Mouse (Mus musculus) kidney, adult 8-10 months (tissue): ENCODE results near the gene Tnfrsf8.
A peak's percentile ranks its signal among the peaks of the same experiment; 100 is the strongest.

Experiments used
- DNase-seq, 2 experiments: peaks; one replicate each; pipeline ENCODE4 v3.0.0; 2022

Gene Tnfrsf8

DNA sequence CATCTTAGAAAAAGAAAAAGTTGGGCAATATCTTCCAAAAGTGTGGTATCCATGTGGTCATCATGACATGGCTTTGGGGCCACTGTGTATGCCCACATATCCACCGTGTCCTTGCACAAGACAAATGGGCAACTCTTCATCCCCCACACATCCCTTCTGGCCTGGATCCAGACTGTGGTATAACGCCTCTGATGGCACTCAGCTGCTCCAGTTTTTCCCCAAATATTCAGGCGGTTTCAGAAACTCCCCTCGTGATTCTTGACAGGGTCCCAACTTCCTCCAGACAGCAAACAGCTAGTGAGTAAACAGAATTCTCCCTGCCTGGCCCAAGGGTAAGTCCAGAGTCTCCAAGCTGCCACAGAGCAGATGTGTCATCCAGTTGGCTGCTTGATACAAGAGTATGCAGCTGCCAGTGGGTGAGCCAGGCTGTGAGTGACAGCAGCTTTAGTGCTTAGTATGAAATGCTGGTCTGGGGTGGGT, 47.3 kb downstream of the Tnfrsf8 start:
- no peak for DNase-seq

DNA sequence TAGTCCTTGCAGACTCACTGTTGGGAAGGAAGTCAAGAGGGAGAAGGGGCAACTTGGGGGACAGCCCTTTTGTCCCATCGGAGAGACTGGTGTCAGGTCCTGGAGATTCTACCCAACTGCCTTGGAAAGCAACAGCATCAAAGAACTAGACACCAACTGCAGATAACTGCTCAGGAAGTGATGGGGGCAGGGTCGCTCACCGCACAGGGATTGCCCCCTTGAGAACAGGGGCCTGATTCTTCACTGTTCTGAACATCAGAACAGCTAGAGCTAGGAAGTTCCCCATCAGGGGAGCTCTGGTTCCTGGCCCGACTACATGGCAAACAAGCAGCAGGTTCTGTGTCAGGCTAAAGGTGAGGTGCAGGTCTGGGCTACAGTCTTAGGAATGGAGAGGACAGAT, 48.5 kb downstream of the Tnfrsf8 start:
- DNase-seq = no peak

DNA sequence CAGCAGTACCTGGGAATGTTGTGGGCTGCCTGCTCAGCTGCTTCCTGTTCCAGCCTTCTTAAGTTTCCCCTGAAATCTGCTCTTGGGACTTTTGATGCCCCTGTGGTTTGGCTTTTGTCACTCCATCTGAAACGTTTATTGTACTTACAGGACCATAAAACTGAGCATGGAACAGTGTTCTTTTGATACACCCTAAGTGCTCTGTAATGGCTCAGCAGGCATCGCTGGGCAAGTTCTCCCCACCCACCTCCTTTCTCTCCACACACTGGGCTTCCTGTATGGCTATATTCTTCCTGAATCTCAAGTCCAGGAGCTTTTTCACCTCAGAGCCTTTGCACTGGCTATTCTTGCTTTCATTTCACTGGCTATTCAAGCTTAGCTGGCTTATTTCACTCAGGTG, 50.2 kb downstream of the Tnfrsf8 start:
- DNase-seq = no peak

DNA sequence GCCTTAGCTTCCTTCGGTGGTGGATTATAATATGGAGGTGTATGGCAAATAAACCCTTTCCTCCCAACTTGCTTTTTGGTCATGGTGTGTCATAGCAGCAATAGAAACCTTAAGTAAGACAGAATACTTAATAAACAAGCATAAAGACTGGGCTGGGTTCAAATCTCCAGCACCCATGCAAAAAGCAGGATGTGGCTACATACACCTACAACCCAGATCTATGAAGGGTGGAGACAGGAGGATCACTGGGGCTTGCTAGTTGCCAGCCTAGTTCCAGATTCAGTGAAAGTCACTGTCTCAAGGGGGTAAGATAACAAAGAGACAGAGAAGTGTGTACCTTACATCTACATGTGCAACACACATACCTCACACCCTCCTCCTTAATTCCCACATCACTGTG, 51.4 kb downstream of the Tnfrsf8 start:
- no peak for DNase-seq

DNA sequence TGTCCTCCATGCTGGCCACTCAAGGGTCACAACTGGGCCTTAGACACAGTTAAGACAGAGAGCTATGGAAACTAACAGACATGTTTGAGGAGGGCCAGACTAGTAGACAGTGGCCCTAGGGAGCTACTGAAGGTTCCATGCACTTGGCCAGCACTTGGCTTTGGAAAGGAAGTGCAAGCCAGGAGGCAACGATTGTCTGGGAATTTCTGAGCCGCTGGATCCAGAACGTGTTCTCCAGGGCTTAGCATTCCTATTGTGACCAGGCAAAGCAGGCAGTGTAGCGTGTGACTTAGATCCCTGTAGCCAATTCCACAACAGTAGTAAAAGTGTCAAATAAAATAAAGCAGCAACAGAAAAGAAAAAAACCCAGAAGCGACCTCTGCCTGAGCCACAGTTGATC, 54.2 kb downstream of the Tnfrsf8 start:
- DNase-seq = no peak

DNA sequence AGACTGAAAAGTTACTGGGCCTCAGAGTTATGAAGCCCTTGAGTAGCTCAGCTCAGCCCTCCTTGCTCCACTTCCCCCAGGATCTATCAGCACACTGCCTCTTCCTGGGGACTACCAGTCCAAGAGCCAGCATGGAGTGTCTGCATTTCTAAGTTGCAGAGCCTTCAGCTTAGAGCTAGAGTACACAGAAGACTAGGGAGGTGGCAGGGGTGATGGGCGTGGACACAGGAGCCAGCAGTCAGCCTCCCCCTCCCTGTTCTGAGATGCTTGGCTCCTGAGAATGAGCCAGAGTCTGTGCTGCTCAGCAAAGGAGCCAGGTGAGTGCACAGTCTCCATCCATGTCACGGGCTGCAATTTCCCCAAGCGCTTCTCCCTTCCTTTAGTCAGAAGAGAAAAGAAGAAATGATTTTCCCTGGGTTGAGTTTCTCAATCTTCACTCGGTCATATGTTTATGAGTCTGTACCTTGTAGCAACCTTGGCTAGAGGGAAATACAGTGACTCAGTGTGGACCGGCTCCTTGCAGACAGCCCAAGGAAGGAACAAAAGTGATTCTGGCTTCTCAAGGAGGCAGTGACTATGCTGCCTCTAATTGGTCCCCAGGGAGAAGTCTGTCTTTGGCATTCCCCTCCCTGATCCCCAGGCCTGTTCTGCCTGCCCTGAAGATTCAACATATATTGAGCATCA, 57.1 kb downstream of the Tnfrsf8 start:
- no peak for DNase-seq

DNA sequence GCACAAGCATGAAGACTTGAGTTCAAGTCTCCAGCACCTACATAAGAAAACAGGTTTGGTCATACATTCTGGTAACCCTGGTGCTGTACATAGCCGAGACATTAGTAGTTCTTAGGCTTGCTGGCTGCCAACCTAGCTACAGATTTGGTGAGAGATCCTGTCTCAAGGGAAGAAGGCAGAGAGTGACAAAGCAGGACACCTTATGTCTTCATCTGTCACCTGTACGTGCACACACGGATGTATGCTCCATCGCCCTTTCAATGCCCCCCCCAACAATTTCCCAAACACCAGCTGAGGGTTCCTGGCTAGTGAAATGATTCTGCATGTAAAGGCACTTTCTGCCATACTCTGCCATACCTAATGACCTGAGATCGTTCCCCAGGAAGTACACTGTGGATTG, 58.8 kb downstream of the Tnfrsf8 start:
- DNase-seq = no peak

DNA sequence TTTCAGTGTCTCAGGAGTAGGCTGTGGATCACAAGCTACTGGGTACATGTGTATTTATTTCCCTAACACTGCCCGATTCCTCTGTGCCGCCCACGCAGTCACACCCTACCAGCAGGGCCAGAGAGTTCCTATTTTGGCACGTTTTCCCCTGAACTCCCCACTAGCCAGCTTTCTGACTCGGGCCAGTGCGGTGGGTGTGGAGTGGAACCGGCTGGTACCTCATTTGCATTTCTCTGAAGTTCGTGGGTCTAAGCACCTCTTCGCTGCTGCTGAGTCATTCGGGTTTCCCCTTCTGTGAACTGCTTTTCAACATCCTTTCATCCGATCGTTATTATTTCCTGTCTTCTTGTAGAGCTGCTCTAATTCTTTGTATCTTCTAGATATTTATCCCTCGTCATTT, 60.5 kb downstream of the Tnfrsf8 start:
- no peak for DNase-seq

DNA sequence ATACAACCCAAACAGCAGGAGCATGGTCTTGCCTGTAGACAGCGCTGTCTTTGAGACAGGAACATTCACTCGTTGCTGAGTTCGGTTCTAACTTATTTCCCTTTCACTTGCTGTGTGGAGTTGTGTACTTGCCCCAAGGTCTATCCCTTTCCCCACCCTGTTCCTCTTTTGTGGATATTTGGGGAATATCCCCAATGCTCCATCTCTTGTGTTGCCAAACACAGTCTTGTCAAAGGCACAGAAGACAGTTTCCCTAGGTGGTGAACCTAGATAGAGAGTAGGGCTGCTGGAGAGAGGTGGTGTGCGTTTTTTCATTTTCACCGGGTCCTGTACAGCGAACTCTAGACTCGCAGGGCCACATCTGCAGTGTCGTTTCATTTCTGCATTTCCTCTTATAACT, 62.4 kb downstream of the Tnfrsf8 start:
- no peak for DNase-seq

DNA sequence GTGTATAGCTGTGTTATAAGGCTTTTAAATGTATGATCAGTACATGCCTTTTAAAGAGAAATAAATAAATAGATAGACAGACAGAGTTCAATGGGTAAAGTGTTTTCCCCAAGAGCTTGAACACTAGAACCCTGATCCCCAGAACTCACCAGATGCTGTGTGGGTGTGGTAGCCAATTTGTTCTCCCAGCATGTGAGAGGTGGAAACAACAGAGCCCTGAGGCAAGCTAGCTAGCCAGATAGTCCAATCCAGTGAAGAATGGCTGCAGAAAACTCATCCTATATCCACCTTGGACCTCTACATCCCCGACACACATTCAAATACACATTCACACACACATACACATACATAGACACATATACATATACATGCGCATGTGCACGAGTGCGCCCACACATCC, 63.4 kb downstream of the Tnfrsf8 start:
- no peak for DNase-seq

DNA sequence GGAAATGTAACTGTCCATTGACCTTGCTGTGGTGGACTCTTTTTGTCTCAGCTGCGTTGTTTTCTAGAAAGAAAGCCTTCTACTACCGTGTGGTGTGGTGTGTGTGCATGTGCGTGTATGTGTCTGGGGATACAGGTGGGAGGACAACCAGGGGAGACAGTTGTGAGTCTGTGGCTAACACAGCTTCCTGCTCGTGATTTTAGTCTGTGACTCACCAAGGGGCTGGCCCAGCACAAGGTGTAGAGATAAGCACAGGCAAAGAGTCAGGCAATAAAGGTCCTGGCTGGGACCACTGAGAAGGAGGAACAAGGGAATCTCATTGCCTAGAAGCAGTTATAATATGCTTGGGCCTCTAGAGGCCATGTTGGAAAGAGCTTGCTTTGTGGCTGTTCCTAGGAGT, 65.0 kb downstream of the Tnfrsf8 start:
- DNase-seq = no peak

DNA sequence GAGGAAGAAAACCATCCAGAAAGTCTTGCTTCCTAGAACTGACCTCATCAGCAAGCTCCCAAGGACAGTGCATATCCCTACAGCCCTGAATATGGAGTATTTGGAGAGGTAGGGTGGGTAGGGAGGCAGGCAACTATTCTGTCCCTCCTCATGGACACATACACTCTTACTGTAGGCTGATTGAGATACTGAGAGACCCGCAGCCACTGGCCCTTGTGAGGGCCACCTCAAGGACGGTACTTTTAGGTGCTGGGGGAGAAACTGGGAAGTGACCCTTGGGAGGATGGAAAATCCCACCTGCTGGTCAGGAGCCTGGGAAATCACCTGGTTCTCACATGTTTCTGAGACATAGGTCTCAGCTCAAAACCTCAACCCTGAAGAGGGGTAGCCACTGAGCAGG, 67.4 kb downstream of the Tnfrsf8 start:
- DNase-seq = no peak

DNA sequence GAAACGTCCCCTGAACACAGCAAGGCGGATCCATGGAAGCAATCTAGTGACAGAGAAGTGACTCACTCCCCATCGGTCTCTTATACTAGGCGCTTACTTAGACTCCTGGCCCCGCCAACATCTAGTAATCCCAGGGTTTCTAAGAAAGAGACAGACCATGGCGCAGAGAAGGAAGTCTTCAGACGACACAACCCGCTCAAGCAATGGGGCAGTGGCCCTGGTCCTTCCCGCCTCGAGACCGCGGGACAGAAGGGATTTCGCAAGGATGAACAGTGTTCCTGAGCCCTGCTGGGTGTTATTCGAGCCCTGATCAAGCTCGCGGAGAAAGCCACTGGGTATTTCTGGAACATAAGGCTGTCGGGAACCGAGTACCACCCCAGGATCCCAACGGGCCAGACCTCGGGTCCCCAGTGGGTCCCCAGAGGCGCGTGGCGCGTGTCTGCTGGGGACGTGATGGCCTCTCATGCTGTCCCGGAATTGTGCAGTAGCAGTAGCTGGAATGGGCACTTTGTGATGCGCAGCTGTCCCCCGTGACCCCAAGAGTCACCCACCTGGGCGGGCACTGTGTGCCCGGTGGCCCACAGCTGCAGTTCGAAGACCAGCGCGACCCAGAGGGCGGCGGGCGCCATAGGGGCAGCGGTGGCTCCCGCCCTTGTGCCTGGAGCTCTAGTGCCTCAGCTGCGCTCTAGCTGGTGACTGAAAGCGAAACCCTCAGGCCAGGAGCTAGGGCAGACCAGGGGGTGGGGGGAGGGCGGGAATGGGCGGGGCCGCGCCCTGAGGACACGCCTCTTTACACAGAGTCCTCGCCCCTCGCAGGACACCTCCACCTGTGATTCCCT, 68.6 kb downstream of the Tnfrsf8 start, which contains the start of gene Tnfrsf1b:
Gene Tnfrsf1b (minus strand): TSS at position 698 of the 839 bp plus-strand sequence.
- peak; percentile 17 to 35 for DNase-seq

DNA sequence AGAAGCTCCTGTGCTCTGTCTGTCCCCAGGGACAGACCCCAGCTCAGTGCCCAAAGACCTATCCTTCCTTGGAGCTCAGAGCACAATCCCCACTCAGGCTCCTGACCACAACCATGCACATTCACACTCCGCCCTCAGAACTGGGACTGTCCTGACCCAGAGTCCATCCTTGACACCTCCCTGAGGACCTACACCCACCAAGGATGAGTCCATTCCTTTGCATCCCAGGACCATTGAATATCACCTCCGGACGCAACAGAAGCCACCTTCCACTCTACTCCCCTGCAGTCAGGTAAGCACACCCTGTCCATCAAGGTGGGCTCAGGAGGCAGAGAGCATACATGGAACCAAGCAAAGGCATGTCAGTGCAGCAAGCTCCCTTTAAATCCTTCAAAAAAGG, 69.4 kb downstream of the Tnfrsf8 start:
- DNase-seq = no peak

DNA sequence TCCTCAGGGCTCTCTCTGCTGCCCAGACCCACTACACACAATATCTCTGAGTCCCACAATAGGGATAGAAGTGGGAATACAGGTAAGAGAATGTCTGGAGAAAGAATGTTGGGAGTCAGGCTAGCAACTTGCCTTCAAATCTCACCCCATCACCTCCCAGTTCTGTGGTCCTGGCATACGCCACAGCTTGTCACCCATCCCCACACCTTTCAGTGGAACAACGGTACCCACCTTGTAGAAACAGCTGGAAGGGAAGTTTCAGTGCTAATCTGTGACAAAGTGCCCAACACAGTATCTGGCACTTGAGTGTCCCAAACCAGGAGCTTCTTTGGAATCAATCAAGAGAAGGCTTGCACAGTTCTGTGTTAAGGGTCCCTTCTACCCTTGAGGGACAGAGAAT, 70.3 kb downstream of the Tnfrsf8 start:
- DNase-seq = no peak

DNA sequence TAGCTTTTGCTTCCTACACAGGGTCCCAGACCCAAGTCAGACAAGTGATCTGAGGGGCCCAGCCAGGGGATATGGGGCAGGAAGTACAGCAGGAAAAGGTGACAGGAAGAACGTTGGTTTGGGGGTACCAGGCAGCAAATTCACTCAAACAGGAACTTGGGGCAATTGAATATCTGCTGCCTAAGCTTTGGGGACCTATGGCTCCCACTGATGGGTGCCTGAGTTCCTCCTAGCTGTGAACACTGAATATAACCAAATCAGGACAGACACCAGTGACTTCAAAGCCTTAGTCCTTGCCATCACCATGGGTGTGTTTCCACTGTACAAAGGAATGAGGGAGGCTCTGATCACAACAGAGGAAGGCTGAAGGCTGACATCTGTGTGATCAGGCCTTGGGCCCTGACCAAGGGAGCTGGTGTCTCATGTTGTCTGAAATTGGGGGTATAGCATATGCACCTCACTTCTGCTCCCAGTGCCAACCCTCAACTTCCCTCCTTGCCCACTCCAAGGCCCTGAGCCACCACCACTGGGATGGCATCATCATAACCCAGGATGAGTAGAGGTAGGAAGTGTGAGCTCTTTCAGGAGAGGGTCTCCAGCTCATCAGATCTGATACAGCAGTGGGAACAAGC, 72.1 kb downstream of the Tnfrsf8 start:
- DNase-seq = no peak

DNA sequence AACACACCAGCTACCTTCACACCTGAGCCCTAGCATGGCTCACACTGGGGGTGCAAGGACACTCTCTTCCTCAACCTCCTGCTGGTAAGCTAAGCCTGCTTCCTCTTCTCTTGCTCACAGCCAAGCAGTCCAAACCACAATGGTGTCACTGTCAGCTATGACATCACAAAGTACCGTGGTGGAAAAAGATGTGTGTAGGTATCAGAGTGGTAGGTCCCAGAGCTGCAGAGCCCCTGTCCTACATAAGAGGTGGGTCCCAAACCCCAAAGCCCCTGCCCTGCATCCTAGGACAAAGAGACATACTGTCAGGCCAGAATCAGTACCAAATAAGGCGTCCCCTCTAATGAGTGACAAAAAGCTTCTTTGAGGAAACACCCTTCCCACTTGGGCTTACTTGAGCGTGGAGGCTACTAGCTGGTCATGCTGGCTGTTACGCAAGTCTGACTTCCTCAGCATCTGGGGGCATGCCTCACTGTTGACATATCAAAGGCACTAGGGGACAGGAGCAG, 74.2 kb downstream of the Tnfrsf8 start:
- peak in 1 of 2 experiments; percentile 32 for DNase-seq

DNA sequence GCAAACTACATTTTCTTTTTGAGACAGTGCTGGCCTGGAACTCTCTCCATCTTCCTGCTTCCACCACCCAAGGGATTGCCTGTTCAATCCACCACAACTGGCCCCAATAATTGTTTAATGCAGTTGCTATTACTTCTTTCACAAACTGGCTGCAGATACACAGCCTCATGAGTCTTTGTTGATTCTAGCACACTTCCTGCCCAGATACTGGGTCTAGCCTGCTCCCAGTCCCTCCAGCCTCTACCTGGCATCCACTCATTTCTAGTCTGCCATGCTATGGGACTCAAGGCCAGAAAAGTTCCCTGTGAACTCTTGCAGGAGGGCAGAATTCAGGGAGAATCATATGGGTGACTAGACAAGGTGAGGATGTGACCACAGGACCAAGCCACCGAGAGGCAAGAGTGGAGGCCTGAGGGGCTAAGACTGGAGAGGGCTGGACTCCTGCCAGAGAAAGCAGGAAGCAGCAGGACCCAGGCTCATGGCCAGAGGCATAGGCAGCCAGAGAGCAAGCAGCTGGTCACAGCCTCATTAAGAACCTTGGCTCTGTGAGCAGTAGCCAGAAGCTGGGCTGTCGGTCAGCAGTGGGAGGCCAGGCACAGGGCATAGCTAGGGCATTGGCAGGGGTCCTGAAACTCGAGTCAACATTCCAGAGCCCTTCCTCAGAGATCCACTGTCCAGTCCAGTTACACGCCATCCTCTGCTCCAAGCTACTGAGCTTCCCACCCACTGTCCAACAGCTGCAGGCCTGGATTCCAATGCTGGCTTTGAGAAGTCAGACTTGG, 75.7 kb downstream of the Tnfrsf8 start:
- peak; percentile 45 to 72 for DNase-seq

DNA sequence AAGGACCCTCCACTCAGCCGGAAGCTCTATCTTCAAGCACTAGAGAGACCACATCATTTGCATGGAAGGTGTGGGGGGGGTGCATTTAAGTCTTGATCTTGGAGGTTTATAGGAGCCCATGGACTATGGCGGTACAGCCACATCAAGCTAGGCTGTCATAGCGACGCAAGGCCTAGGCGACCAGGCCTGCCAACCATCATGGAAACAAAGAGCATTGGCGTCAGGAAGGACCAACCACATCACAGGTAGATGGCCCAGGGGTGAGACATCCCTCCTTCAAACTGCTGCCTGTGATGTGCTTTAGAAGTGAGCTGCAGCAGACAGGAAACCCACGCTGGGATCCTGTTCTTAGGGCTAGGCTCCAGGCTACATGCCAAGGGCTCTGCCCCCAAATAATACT, 78.9 kb downstream of the Tnfrsf8 start:
- DNase-seq = no peak

DNA sequence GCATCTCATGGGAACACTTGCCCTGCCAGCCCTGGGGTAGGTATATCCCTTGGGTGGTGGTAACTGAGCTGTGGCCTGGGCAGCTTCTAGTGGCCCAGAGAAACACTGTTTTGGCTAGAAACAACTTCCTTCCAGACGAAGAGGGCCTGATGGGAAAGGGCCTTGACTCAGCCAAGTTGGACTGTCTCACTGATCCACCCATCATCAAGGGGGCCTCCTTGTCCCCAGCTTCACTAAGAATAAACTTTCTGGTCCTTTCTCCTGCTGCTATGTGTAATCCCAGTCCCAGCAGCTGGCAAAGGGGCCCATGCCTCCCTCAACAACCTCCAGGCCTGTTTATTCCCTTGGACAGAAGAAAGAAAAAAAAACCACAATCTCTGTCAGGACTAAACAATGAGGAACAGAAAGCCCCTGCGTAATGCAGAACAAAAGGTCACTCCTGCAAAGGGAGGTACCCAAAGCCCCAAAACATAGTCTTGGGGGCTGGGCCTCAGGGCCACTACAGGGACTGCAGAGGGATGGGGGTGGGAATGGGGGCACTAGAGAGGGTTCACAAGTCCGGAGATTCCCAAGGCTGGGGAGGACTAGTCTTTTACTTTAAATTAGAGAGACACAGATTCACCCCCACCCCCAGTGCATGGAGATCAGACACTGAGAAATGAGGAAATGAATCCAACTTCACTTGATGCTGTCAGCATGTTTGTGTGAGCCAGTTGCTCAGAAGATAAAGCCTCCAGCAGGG, 81.3 kb downstream of the Tnfrsf8 start:
- no peak for DNase-seq

DNA sequence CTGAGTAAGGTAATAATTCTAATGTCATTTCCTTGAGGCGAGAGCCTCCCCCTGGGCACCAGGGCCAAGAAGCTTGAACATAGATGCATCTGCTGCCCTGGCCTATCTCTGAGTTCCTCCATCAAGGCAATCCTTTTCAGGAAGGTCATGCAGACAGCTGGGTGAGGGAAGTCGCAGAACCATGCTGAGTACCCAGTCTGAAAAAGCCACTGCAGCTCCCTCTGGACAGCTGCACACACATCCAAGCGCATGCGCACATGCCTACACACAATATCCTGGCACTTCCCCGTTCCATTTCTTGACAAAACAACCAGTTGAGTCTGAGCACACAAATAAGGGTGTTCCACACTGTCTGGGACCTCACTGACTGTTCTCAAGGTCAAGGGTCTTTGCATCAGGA, 83.2 kb downstream of the Tnfrsf8 start:
- no peak for DNase-seq

DNA sequence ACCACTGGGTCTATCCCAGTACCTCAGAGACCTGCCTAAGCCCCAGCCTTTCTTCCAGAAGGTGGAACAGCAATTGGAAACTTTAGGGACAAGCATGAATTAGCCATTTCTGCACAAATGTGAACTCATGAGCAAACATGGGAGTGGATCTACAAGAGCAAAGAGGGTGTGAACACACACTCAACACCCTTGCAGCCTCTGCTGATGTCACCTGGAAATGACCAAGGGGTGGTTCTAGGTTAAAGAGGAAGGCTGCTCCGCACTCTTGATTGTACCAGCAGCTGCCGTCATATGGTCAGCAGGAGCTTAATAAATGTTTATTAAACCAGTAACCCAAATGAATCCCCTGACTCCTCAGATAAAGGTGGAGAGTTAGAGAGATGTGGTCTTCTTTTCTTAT, 84.3 kb downstream of the Tnfrsf8 start:
- no peak for DNase-seq
